Mouse (Mus musculus) heart, embryonic 14.5 days (tissue): ENCODE results near the gene Ganab. TPM values are rescaled to one million over a fixed set of nuclear protein-coding genes. Genes with fewer than 3 reads are reported as not detected.

Experiments used
- ATAC-seq: fragments of 200-750 bp; cut with Nextera tagmentation; 2 replicates; pipeline ENCODE4 v1.8.0; 2017; ENCODE audit warnings: low read depth, moderate TSS enrichment; ENCODE audit not compliant: insufficient number of reproducible peaks, insufficient read depth, low FRiP score
- H3K27ac ChIP-seq, 2 experiments: fragments of 200-500 bp in 1 of 2; fragments of 300-500 bp in 1 of 2; sonication (generic) in 1 of 2; replicated peaks in 1 of 2; 2 replicates each; pipeline ENCODE4 v1.5.1; 2012 to 2014; ENCODE audit warnings: low read depth in 2 of 2, low read length in 2 of 2, control low read depth in 1 of 2, mild to moderate bottlenecking in 1 of 2, mixed read lengths in 1 of 2; ENCODE audit not compliant: control insufficient read depth in 1 of 2, insufficient read depth in 1 of 2
- H3K27me3 ChIP-seq: fragments of 300-500 bp; sonication (generic); 2 replicates; pipeline ENCODE4 v1.6.1; 2014; ENCODE audit warnings: mild to moderate bottlenecking, low read length, control low read depth; ENCODE audit not compliant: control insufficient read depth, insufficient read depth
- H3K36me3 ChIP-seq: fragments of 300-500 bp; sonication (generic); 2 replicates; pipeline ENCODE4 v1.6.1; 2014; ENCODE audit warnings: mild to moderate bottlenecking, control low read depth, low read length, mixed read lengths; ENCODE audit not compliant: control insufficient read depth, insufficient read depth
- H3K4me1 ChIP-seq, 2 experiments: fragments of 200-500 bp in 1 of 2; fragments of 300-500 bp in 1 of 2; sonication (generic) in 1 of 2; 2 replicates each; pipeline ENCODE4 v1.6.1; 2012 to 2014; ENCODE audit warnings: low read length in 2 of 2, control low read depth in 1 of 2, mixed read lengths in 1 of 2; ENCODE audit not compliant: control insufficient read depth in 2 of 2, insufficient read depth in 2 of 2
- H3K4me2 ChIP-seq: fragments of 300-500 bp; sonication (generic); 2 replicates; pipeline ENCODE4 v1.6.1; 2014; ENCODE audit warnings: mild to moderate bottlenecking, low read length
- H3K4me3 ChIP-seq, 2 experiments: fragments of 200-500 bp in 1 of 2; fragments of 300-500 bp in 1 of 2; sonication (generic) in 1 of 2; 2 replicates each; pipeline ENCODE4 v1.5.1; 2012 to 2014; ENCODE audit warnings: low read length in 2 of 2, mild to moderate bottlenecking in 2 of 2, control low read depth in 1 of 2, low read depth in 1 of 2, moderate library complexity in 1 of 2; ENCODE audit not compliant: control insufficient read depth in 1 of 2, insufficient read depth in 1 of 2
- H3K9ac ChIP-seq: fragments of 300-500 bp; sonication (generic); 2 replicates; pipeline ENCODE4 v1.6.1; 2014; ENCODE audit warnings: mild to moderate bottlenecking, low read length
- H3K9me3 ChIP-seq: fragments of 300-500 bp; sonication (generic); 2 replicates; pipeline ENCODE4 v1.6.1; 2016; ENCODE audit warnings: low read length, control low read depth; ENCODE audit not compliant: control insufficient read depth
- WGBS: fragments of 180-500 bp; shearing (Covaris S2); extraction: QIAGEN DNeasy Blood & Tissue Kit; methylation state at CpG from one replicate; pipeline ENCODE4 v1.1.7; 2014; 5-methylcytosine and 5-hydroxymethylcytosine counted together
- polyA plus RNA-seq: library from polyadenylated mRNA; unstranded; fragments of >200 nt; fragmentation: Nextera tagmentation; extraction: Ambion mirVana; gene quantifications from 2 replicates; pipeline ENCODE4 v1.2.1, GENCODE M21; 2014

The Ganab gene
- polyA plus RNA-seq, 1 experiment from 2014 or later: 54.6 TPM

DNA sequence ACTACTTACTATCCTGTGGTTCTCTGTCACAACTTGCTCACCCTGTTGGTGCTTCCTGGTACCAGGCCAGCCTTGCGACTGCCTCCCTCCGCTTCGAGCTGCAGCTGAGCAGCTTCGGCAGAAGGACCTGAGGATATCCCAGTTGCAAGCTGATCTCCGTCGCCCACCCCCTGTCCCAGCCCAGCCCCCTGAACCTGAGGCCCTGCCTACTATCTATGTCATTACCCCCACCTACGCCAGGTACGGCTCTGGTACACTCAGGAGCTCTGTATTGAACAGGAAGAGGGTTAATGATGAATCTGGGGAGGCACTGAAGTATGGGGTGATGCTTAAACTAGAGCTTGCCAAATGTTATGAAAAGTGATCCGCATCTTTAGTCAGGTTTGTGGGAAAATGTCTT, 23.9 kb downstream of the Ganab start:
- H3K4me2 ChIP-seq: peak overlapping the region; percentile 89

DNA sequence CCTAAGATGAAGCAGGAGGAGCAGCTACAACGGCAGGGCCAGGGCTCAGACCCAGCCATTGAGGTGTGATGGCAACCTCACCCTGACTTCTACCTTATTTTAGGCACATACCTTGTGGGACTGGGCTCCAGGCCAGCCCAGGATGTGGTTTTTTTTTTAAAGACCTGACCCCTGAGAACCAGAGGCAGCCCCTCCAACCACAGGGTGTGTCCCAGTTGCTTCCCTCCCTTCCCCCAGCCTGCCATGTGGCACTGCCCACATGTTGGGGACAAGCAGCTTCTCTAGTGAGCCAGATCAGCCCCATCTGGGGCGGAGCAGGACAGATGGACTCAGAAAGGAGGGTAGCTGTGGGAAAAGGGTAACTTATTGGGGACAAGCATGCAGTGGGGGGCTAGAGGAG, 28.9 kb downstream of the Ganab start:
- 92% methylated on average over 2 of the region's 2 CpGs for WGBS
- Histone ChIP-seq H3K4me2 (no peak overlapping the region), H3K4me3 (no peak overlapping the region), H3K27ac (no peak overlapping the region), H3K9me3 (no peaks in the 10 kb centered on the region), H3K4me1 (peaks cover 5 to 9% of the 10 kb centered on the region in 2 experiments; a peak in 3 of 4 replicates), H3K27me3 (no peaks in the 10 kb centered on the region), H3K9ac (no peak overlapping the region), H3K36me3 (peaks cover 52% of the 10 kb centered on the region)
- ATAC-seq: no peak

More for the DNA sequence above, 23.9 kb downstream of the Ganab start:
- Histone ChIP-seq H3K36me3 (peaks cover 41% of the 10 kb centered on the region), H3K9ac (no peak overlapping the region), H3K4me1 (peaks cover 2 to 9% of the 10 kb centered on the region in 2 experiments; a peak in 3 of 4 replicates), H3K27me3 (no peaks in the 10 kb centered on the region), H3K27ac (no peak overlapping the region), H3K9me3 (no peaks in the 10 kb centered on the region), H3K4me3 (no peak overlapping the region)
- no peak for ATAC-seq
- 80% methylated on average over 9 of the region's 9 CpGs for WGBS

- Histone ChIP-seq H3K9ac (no peak overlapping the region), H3K27me3 (no peaks in the 10 kb centered on the region), H3K4me2 (no peak overlapping the region), H3K36me3 (peaks cover 49% of the 10 kb centered on the region), H3K9me3 (no peaks in the 10 kb centered on the region), H3K27ac (no peak overlapping the region), H3K4me1 (peaks cover 5 to 8% of the 10 kb centered on the region in 2 experiments; a peak in 3 of 4 replicates), H3K4me3 (no peak overlapping the region)
- ATAC-seq: no peak
- WGBS: 81% methylated on average over 12 of the region's 12 CpGs
Observed at GRCm38 (mm10) chr19:8927891-8928525, 30.1 kb downstream of the Ganab start.

DNA sequence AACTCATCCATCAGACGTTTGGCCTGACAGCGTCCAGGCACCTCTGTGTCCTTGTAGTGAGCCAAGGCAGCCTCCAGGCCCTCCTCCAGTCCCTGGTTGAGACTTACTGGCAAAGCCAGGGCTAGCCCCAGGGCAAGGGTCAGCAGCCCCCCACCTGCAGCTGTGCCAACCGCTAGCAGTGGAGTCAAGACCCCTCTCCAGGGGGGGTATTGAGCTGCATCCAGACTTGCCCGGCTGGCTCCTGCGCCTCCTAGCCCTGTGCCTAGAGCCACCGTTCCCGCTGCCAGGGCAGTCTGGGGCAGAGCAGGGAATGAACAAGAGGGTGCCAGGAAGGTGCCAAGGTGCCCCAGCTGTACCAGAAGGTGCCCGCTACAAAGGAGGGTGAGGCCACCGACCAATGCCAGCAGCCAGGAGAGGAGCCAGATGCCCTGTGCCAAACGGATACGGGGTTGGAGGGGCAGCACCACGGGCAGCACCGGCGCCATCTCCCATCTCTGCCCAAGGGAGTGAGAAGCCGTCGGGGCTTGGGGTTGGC, 30.9 kb downstream of the Ganab start:
- Histone ChIP-seq H3K4me2 (peak overlapping the region; percentile 70), H3K36me3 (peaks cover 52% of the 10 kb centered on the region), H3K27me3 (no peaks in the 10 kb centered on the region), H3K4me3 (peak overlapping the region; percentile 75 to 77), H3K9me3 (no peaks in the 10 kb centered on the region), H3K27ac (0 out of 4 replicates have a peak overlapping the region, but pooled peaks of 1 of the 2 experiments have one; percentile 72), H3K4me1 (peaks cover 5 to 8% of the 10 kb centered on the region in 2 experiments; a peak in 3 of 4 replicates), H3K9ac (peak overlapping the region; percentile 82)
- WGBS: 19% methylated on average over 16 of the region's 16 CpGs
- 0 out of 2 replicates have a peak, but pooled peaks have one; percentile 7 for ATAC-seq

GRCm38 (mm10) chr19:8929224-8930088, 31.6 kb downstream of the Ganab start, which contains the start of the genes Rom1 and Eml3:
Gene Rom1 (minus strand): TSS chr19:8929356.
Gene Eml3 (plus strand): TSS chr19:8929552.
- Histone ChIP-seq H3K27me3 (no peaks in the 10 kb centered on the region), H3K4me3 (peak within 1 kb of the TSS; percentile 75 to 77), H3K36me3 (peaks cover 52% of the 10 kb centered on the region), H3K27ac (peak within 1 kb of the TSS; percentile 29 to 72; a peak in 3 of 4 replicates), H3K4me1 (peaks cover 5 to 8% of the 10 kb centered on the region in 2 experiments; a peak in 3 of 4 replicates), H3K9ac (peak within 1 kb of the TSS; percentile 82), H3K9me3 (no peaks in the 10 kb centered on the region), H3K4me2 (peak within 1 kb of the TSS; percentile 70)
- 2% methylated on average over 71 of the region's 74 CpGs for WGBS
- ATAC-seq: peak; percentile 81

GRCm38 (mm10) chr19:8930117-8930516, 32.2 kb downstream of the Ganab start:
- 10% methylated on average over 11 of the region's 11 CpGs for WGBS
- H3K9me3 ChIP-seq: no peaks in the 10 kb centered on the region
- H3K27ac ChIP-seq: peak overlapping the region in 1 of 2 experiments; percentile 72; a peak in 2 of 4 replicates
- peaks cover 5 to 8% of the 10 kb centered on the region in 2 experiments; a peak in 3 of 4 replicates for H3K4me1 ChIP-seq
- peak overlapping the region; percentile 82 for H3K9ac ChIP-seq
- peaks cover 57% of the 10 kb centered on the region for H3K36me3 ChIP-seq
- H3K4me3 ChIP-seq: peak overlapping the region; percentile 75 to 77
- H3K27me3 ChIP-seq: no peaks in the 10 kb centered on the region
- no peak for ATAC-seq
- peak overlapping the region; percentile 70 for H3K4me2 ChIP-seq

DNA sequence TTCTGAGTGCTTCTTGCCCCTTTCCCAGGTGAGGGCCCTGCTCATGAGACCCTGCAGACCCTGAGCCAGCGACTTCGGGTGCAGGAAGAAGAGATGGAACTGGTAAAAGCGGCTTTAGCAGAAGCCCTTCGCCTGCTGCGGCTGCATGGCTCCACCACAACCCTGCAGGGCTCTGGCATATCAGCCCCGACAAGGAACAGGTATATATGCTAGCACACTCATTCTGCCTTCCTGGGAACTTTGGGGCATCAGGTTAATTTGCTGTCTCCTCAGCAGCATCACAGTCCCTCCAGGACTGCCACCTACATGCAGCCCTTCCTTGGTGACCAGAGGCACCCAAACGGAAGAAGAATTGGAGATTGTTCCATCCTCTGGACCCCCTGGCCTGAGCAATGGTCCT, 32.9 kb downstream of the Ganab start:
- Histone ChIP-seq H3K9ac (peak overlapping the region; percentile 82; the same call in 1 of the 2 replicates), H3K4me1 (peaks cover 5 to 8% of the 10 kb centered on the region in 2 experiments; a peak in 3 of 4 replicates), H3K27ac (no peak overlapping the region), H3K9me3 (no peaks in the 10 kb centered on the region), H3K4me3 (peak overlapping the region in 1 of 2 experiments; percentile 75; a peak in 2 of 4 replicates), H3K4me2 (peak overlapping the region; percentile 70), H3K36me3 (peaks cover 57% of the 10 kb centered on the region), H3K27me3 (no peaks in the 10 kb centered on the region)
- no peak for ATAC-seq
- 77% methylated on average over 7 of the region's 7 CpGs for WGBS
